Mouse (Mus musculus) olfactory bulb, adult 2 months (tissue): ENCODE results near the gene Mpzl3. TPM values are rescaled to one million over a fixed set of nuclear protein-coding genes. Genes with fewer than 3 reads are reported as not detected.

Source experiments
- H3K27ac ChIP-seq: fragments of 200-500 bp; 2 replicates; pipeline ENCODE4 v1.5.1; 2012; ENCODE audit warnings: low read depth, low read length; ENCODE audit not compliant: insufficient read depth
- H3K4me1 ChIP-seq: fragments of 200-500 bp; 2 replicates; pipeline ENCODE4 v1.6.1; 2012; ENCODE audit warnings: low read length; ENCODE audit not compliant: control insufficient read depth, insufficient read depth
- H3K4me3 ChIP-seq: fragments of 200-500 bp; 2 replicates; pipeline ENCODE4 v1.5.1; 2012; ENCODE audit warnings: mild to moderate bottlenecking, low read depth, low read length, moderate library complexity; ENCODE audit not compliant: insufficient read depth
- CTCF ChIP-seq: fragments of 200-500 bp; IDR thresholded peaks from 2 replicates; pipeline ENCODE4 v1.5.1; 2012; ENCODE audit warnings: low read depth, mild to moderate bottlenecking, low read length, moderate library complexity; ENCODE audit not compliant: insufficient read depth
- POLR2A ChIP-seq: fragments of 200-500 bp; IDR thresholded peaks from 2 replicates; pipeline ENCODE4 v1.6.1; 2012; ENCODE audit warnings: mild to moderate bottlenecking, low read depth, low read length, moderate library complexity; ENCODE audit not compliant: insufficient read depth
- WGBS: fragments of 180-500 bp; shearing (Covaris S2); methylation state at CpG from one replicate; pipeline ENCODE4 v1.1.7; 2018; 5-methylcytosine and 5-hydroxymethylcytosine counted together
- polyA plus RNA-seq: library from polyadenylated mRNA; stranded (reverse); fragments of >200 nt; gene quantifications from 2 replicates; pipeline ENCODE4 v1.2.4, GENCODE M21; 2012; ENCODE audit warnings: low replicate concordance; ENCODE audit not compliant: missing spikeins, insufficient read depth, insufficient read length

Mpzl3 gene
- polyA plus RNA-seq, 1 experiment: not detected

GRCm38 (mm10) chr9:45062677-45063076, 7.7 kb downstream of the Mpzl3 start:
- TF ChIP-seq CTCF (no peak), POLR2A (no peak)
- H3K4me3 ChIP-seq: no peak overlapping the region
- no peaks in the 10 kb centered on the region for H3K4me1 ChIP-seq
- H3K27ac ChIP-seq: no peak overlapping the region
- WGBS: 74% methylated on average over 3 of the region's 3 CpGs

GRCm38 (mm10) chr9:45064421-45064820, 9.4 kb downstream of the Mpzl3 start:
- no peak overlapping the region for H3K27ac ChIP-seq
- TF ChIP-seq POLR2A (no peak), CTCF (no peak)
- 92% methylated on average over 6 of the region's 6 CpGs for WGBS
- no peak overlapping the region for H3K4me3 ChIP-seq
- no peaks in the 10 kb centered on the region for H3K4me1 ChIP-seq

- WGBS: 81% methylated on average over 4 of the region's 4 CpGs
- no peaks in the 10 kb centered on the region for H3K4me1 ChIP-seq
- H3K4me3 ChIP-seq: no peak overlapping the region
- TF ChIP-seq CTCF: no peak
- TF ChIP-seq POLR2A: no peak
- H3K27ac ChIP-seq: no peak overlapping the region
Observed at GRCm38 (mm10) chr9:45066735-45067134, 11.7 kb downstream of the Mpzl3 start.

GRCm38 (mm10) chr9:45071800-45072199, 16.8 kb downstream of the Mpzl3 start:
- Histone ChIP-seq H3K4me3 (no peak overlapping the region), H3K27ac (no peak overlapping the region), H3K4me1 (no peaks in the 10 kb centered on the region)
- WGBS: 68% methylated on average over 3 of the region's 3 CpGs
- no peak for TF ChIP-seq CTCF
- TF ChIP-seq POLR2A: no peak

- no peak overlapping the region for H3K27ac ChIP-seq
- no peaks in the 10 kb centered on the region for H3K4me1 ChIP-seq
- TF ChIP-seq POLR2A (no peak), CTCF (no peak)
- H3K4me3 ChIP-seq: no peak overlapping the region
- WGBS: 70% methylated on average over 3 of the region's 3 CpGs
Observed at GRCm38 (mm10) chr9:45077859-45078258, 22.9 kb downstream of the Mpzl3 start.

- H3K27ac ChIP-seq: no peak within 1 kb of the TSS
- no peaks in the 10 kb centered on the region for H3K4me1 ChIP-seq
- no peak within 1 kb of the TSS for H3K4me3 ChIP-seq
- WGBS: 89% methylated on average over 5 of the region's 5 CpGs
- TF ChIP-seq CTCF: no peak
- no peak for TF ChIP-seq POLR2A
Observed at GRCm38 (mm10) chr9:45079011-45079410, 24.0 kb downstream of the Mpzl3 start, which contains the start of gene Jaml. Gene Jaml (plus strand): TSS chr9:45079183.

GRCm38 (mm10) chr9:45083132-45083531, 28.1 kb downstream of the Mpzl3 start:
- Histone ChIP-seq H3K4me1 (no peaks in the 10 kb centered on the region), H3K4me3 (no peak overlapping the region), H3K27ac (no peak overlapping the region)
- 84% methylated on average over 3 of the region's 3 CpGs for WGBS
- TF ChIP-seq POLR2A (no peak), CTCF (no peak)

GRCm38 (mm10) chr9:45084556-45084955, 29.6 kb downstream of the Mpzl3 start:
- Histone ChIP-seq H3K4me3 (no peak overlapping the region), H3K27ac (no peak overlapping the region), H3K4me1 (no peaks in the 10 kb centered on the region)
- WGBS: 76% methylated on average over 5 of the region's 5 CpGs
- TF ChIP-seq CTCF (no peak), POLR2A (no peak)

- Histone ChIP-seq H3K4me3 (no peak overlapping the region), H3K4me1 (no peaks in the 10 kb centered on the region), H3K27ac (no peak overlapping the region)
- TF ChIP-seq CTCF: no peak
- no peak for TF ChIP-seq POLR2A
- WGBS: 73% methylated on average over 12 of the region's 12 CpGs
Observed at GRCm38 (mm10) chr9:45085741-45086690, 31.0 kb downstream of the Mpzl3 start.
